Mouse (Mus musculus) heart, embryonic 16.5 days (tissue): ENCODE measurements around the gene Maml3. TPM values are rescaled to one million over a fixed set of nuclear protein-coding genes. Genes with fewer than 3 reads are reported as not detected.

Experiments
- ATAC-seq: fragments of 200-750 bp; cut with Nextera tagmentation; replicated peaks from 2 replicates; pipeline ENCODE4 v1.8.0; 2017; ENCODE audit warnings: moderate number of reproducible peaks; ENCODE audit not compliant: insufficient read depth, low FRiP score; ENCODE audit errors: extremely low read depth
- H3K27ac ChIP-seq: fragments of 300-500 bp; sonication (generic); 2 replicates; pipeline ENCODE4 v1.5.1; 2014; ENCODE audit warnings: mild to moderate bottlenecking, low read length, control low read depth, moderate library complexity
- H3K27me3 ChIP-seq: fragments of 300-500 bp; sonication (generic); 2 replicates; pipeline ENCODE4 v1.6.1; 2014; ENCODE audit warnings: low read length, mixed read lengths; ENCODE audit not compliant: control insufficient read depth, insufficient read depth
- H3K36me3 ChIP-seq: fragments of 300-500 bp; sonication (generic); 2 replicates; pipeline ENCODE4 v1.6.1; 2014; ENCODE audit not compliant: control insufficient read depth, insufficient read depth
- H3K4me1 ChIP-seq: fragments of 300-500 bp; sonication (generic); 2 replicates; pipeline ENCODE4 v1.6.1; 2014; ENCODE audit warnings: low read length, mixed read lengths; ENCODE audit not compliant: control insufficient read depth, insufficient read depth
- H3K4me2 ChIP-seq: fragments of 300-500 bp; sonication (generic); 2 replicates; pipeline ENCODE4 v1.6.1; 2014; ENCODE audit warnings: low read depth, mild to moderate bottlenecking, control low read depth, low read length
- H3K4me3 ChIP-seq: fragments of 300-500 bp; sonication (generic); 2 replicates; pipeline ENCODE4 v1.5.1; 2014; ENCODE audit warnings: mild to moderate bottlenecking, control low read depth, low read length
- H3K9ac ChIP-seq: fragments of 300-500 bp; sonication (generic); 2 replicates; pipeline ENCODE4 v1.6.1; 2014; ENCODE audit warnings: low read length, control low read depth
- H3K9me3 ChIP-seq: fragments of 300-500 bp; sonication (generic); replicated peaks from 2 replicates; pipeline ENCODE4 v1.6.1; 2016; ENCODE audit warnings: low read length; ENCODE audit not compliant: control insufficient read depth
- WGBS: fragments of 180-500 bp; shearing (Covaris S2); extraction: QIAGEN DNeasy Blood & Tissue Kit; methylation state at CpG from one replicate; pipeline ENCODE4 v1.1.7; 2014; 5-methylcytosine and 5-hydroxymethylcytosine counted together
- polyA plus RNA-seq: library from polyadenylated mRNA; unstranded; fragments of >200 nt; fragmentation: Nextera tagmentation; extraction: Ambion mirVana; gene quantifications from 2 replicates; pipeline ENCODE4 v1.2.1, GENCODE M21; 2015

Maml3 gene
- polyA plus RNA-seq, 1 experiment from 2014 or later: 2.6 TPM

GRCm38 (mm10) chr3:51825530-51825929 lies 279.3 kb downstream of the Maml3 start:
- Histone ChIP-seq H3K27ac (no peak overlapping the region), H3K4me3 (no peak overlapping the region), H3K9ac (no peak overlapping the region), H3K4me1 (peaks cover 6% of the 10 kb centered on the region; the same call in 1 of the 2 replicates), H3K9me3 (no peaks in the 10 kb centered on the region), H3K4me2 (no peak overlapping the region), H3K36me3 (no peaks in the 10 kb centered on the region), H3K27me3 (no peaks in the 10 kb centered on the region)
- ATAC-seq: no peak
- 78% methylated on average over 10 of the region's 10 CpGs for WGBS

- no peaks in the 10 kb centered on the region for H3K9me3 ChIP-seq
- H3K27me3 ChIP-seq: no peaks in the 10 kb centered on the region
- H3K36me3 ChIP-seq: no peaks in the 10 kb centered on the region
- H3K4me1 ChIP-seq: peaks cover 6% of the 10 kb centered on the region; the same call in 1 of the 2 replicates
- WGBS: 82% methylated on average over 9 of the region's 9 CpGs
- no peak overlapping the region for H3K4me3 ChIP-seq
- no peak overlapping the region for H3K27ac ChIP-seq
- no peak for ATAC-seq
- no peak overlapping the region for H3K4me2 ChIP-seq
- no peak overlapping the region for H3K9ac ChIP-seq
These were observed 280.4 kb downstream of the Maml3 start for GRCm38 (mm10) chr3:51824506-51824905.

GRCm38 (mm10) chr3:51821551-51821950 lies 283.3 kb downstream of the Maml3 start:
- WGBS: 26% methylated on average over 10 of the region's 10 CpGs
- Histone ChIP-seq H3K36me3 (no peaks in the 10 kb centered on the region), H3K9ac (no peak overlapping the region), H3K4me3 (no peak overlapping the region), H3K4me1 (peaks cover 6% of the 10 kb centered on the region; the same call in 1 of the 2 replicates), H3K27ac (no peak overlapping the region), H3K4me2 (peak overlapping the region; percentile 2; the same call in 1 of the 2 replicates), H3K9me3 (no peaks in the 10 kb centered on the region), H3K27me3 (no peaks in the 10 kb centered on the region)
- peak; percentile 90 for ATAC-seq

GRCm38 (mm10) chr3:51819109-51819508 lies 285.8 kb downstream of the Maml3 start:
- 82% methylated on average over 7 of the region's 7 CpGs for WGBS
- H3K9ac ChIP-seq: no peak overlapping the region
- ATAC-seq: no peak

GRCm38 (mm10) chr3:51817919-51818318 lies 287.0 kb downstream of the Maml3 start:
- Histone ChIP-seq H3K4me1 (peaks cover 6% of the 10 kb centered on the region; the same call in 1 of the 2 replicates), H3K9me3 (no peaks in the 10 kb centered on the region), H3K4me2 (no peak overlapping the region), H3K36me3 (no peaks in the 10 kb centered on the region), H3K27me3 (no peaks in the 10 kb centered on the region), H3K4me3 (no peak overlapping the region), H3K27ac (no peak overlapping the region), H3K9ac (no peak overlapping the region)
- no peak for ATAC-seq
- 91% methylated on average over 15 of the region's 15 CpGs for WGBS

More at GRCm38 (mm10) chr3:51819109-51819508, 285.8 kb downstream of the Maml3 start:
- H3K4me2 ChIP-seq: no peak overlapping the region
- H3K27ac ChIP-seq: no peak overlapping the region
- no peaks in the 10 kb centered on the region for H3K27me3 ChIP-seq
- no peaks in the 10 kb centered on the region for H3K9me3 ChIP-seq
- H3K4me1 ChIP-seq: peaks cover 6% of the 10 kb centered on the region; the same call in 1 of the 2 replicates
- no peak overlapping the region for H3K4me3 ChIP-seq
- no peaks in the 10 kb centered on the region for H3K36me3 ChIP-seq

- no peak overlapping the region for H3K4me2 ChIP-seq
- ATAC-seq: no peak
- H3K4me1 ChIP-seq: peaks cover 6% of the 10 kb centered on the region; the same call in 1 of the 2 replicates
- H3K9ac ChIP-seq: no peak overlapping the region
- no peaks in the 10 kb centered on the region for H3K9me3 ChIP-seq
- H3K27me3 ChIP-seq: no peaks in the 10 kb centered on the region
- H3K36me3 ChIP-seq: no peaks in the 10 kb centered on the region
- H3K27ac ChIP-seq: no peak overlapping the region
- no peak overlapping the region for H3K4me3 ChIP-seq
- 86% methylated on average over 6 of the region's 6 CpGs for WGBS
These were observed 287.5 kb downstream of the Maml3 start for GRCm38 (mm10) chr3:51817329-51817728.

- no peaks in the 10 kb centered on the region for H3K27me3 ChIP-seq
- H3K27ac ChIP-seq: no peak overlapping the region
- H3K9me3 ChIP-seq: no peaks in the 10 kb centered on the region
- WGBS: 82% methylated on average over 7 of the region's 7 CpGs
- no peak overlapping the region for H3K4me3 ChIP-seq
- H3K9ac ChIP-seq: no peak overlapping the region
- H3K4me1 ChIP-seq: 0 out of 2 replicates have a peak, but pooled peaks cover 3% of the 10 kb centered on the region
- no peak for ATAC-seq
- no peaks in the 10 kb centered on the region for H3K36me3 ChIP-seq
- H3K4me2 ChIP-seq: no peak overlapping the region
These were observed 288.2 kb downstream of the Maml3 start for GRCm38 (mm10) chr3:51816517-51817285.

GRCm38 (mm10) chr3:51814073-51814472 lies 290.8 kb downstream of the Maml3 start:
- no peak overlapping the region for H3K4me2 ChIP-seq
- H3K4me1 ChIP-seq: no peaks in the 10 kb centered on the region
- no peak overlapping the region for H3K9ac ChIP-seq
- no peak overlapping the region for H3K4me3 ChIP-seq
- 74% methylated on average over 4 of the region's 4 CpGs for WGBS
- no peaks in the 10 kb centered on the region for H3K9me3 ChIP-seq
- no peak overlapping the region for H3K27ac ChIP-seq
- no peaks in the 10 kb centered on the region for H3K27me3 ChIP-seq
- H3K36me3 ChIP-seq: no peaks in the 10 kb centered on the region
- no peak for ATAC-seq

GRCm38 (mm10) chr3:51813186-51813585 lies 291.7 kb downstream of the Maml3 start:
- no peaks in the 10 kb centered on the region for H3K27me3 ChIP-seq
- no peak overlapping the region for H3K27ac ChIP-seq
- H3K36me3 ChIP-seq: no peaks in the 10 kb centered on the region
- no peaks in the 10 kb centered on the region for H3K9me3 ChIP-seq
- no peak for ATAC-seq
- no peaks in the 10 kb centered on the region for H3K4me1 ChIP-seq
- H3K4me2 ChIP-seq: no peak overlapping the region
- 100% methylated on average over 5 of the region's 5 CpGs for WGBS
- H3K9ac ChIP-seq: no peak overlapping the region
- no peak overlapping the region for H3K4me3 ChIP-seq
